Mouse (Mus musculus) neural tube, embryonic 13.5 days (tissue): ENCODE results near the gene St8sia1. TPM values are rescaled to one million over a fixed set of nuclear protein-coding genes. Genes with fewer than 3 reads are reported as not detected.
A peak's percentile ranks its signal among the peaks of the same experiment; 100 is the strongest.

Source experiments
- ATAC-seq: fragments of 200-750 bp; cut with Nextera tagmentation; 2 replicates; pipeline ENCODE4 v1.8.0; 2017; ENCODE audit warnings: low read depth, mild to moderate bottlenecking, moderate TSS enrichment, moderate library complexity
- H3K27ac ChIP-seq: fragments of 300-500 bp; sonication (generic); replicated peaks from 2 replicates; pipeline ENCODE4 v1.5.1; 2015; ENCODE audit warnings: moderate library complexity, mild to moderate bottlenecking, inconsistent platforms
- H3K27me3 ChIP-seq: fragments of 300-500 bp; sonication (generic); 2 replicates; pipeline ENCODE4 v1.6.1; 2015; ENCODE audit warnings: mild to moderate bottlenecking, inconsistent platforms
- H3K36me3 ChIP-seq: fragments of 300-500 bp; sonication (generic); 2 replicates; pipeline ENCODE4 v1.6.1; 2015; ENCODE audit warnings: mild to moderate bottlenecking, inconsistent platforms
- H3K4me1 ChIP-seq: fragments of 300-500 bp; sonication (generic); replicated peaks from 2 replicates; pipeline ENCODE4 v1.6.1; 2015; ENCODE audit warnings: inconsistent platforms
- H3K4me2 ChIP-seq: fragments of 300-500 bp; sonication (generic); 2 replicates; pipeline ENCODE4 v1.6.1; 2015; ENCODE audit warnings: inconsistent platforms, mild to moderate bottlenecking, moderate library complexity
- H3K4me3 ChIP-seq: fragments of 300-500 bp; sonication (generic); 2 replicates; pipeline ENCODE4 v1.5.1; 2015; ENCODE audit warnings: mild to moderate bottlenecking, inconsistent platforms
- H3K9ac ChIP-seq: fragments of 300-500 bp; sonication (generic); 2 replicates; pipeline ENCODE4 v1.6.1; 2015; ENCODE audit warnings: moderate library complexity, mild to moderate bottlenecking, inconsistent platforms
- H3K9me3 ChIP-seq: fragments of 300-500 bp; sonication (generic); 2 replicates; pipeline ENCODE4 v1.6.1; 2016; ENCODE audit warnings: inconsistent platforms
- WGBS: fragments of 180-500 bp; shearing (Covaris S2); methylation state at CpG from one replicate; pipeline ENCODE4 v1.1.7; 2015; 5-methylcytosine and 5-hydroxymethylcytosine counted together
- polyA plus RNA-seq: library from polyadenylated mRNA; unstranded; fragments of >200 nt; fragmentation: Nextera tagmentation; extraction: Ambion mirVana; gene quantifications from 2 replicates; pipeline ENCODE4 v1.2.1, GENCODE M21; 2015

Gene St8sia1
- polyA plus RNA-seq, 1 experiment from 2014 or later, result 10.0 TPM

DNA sequence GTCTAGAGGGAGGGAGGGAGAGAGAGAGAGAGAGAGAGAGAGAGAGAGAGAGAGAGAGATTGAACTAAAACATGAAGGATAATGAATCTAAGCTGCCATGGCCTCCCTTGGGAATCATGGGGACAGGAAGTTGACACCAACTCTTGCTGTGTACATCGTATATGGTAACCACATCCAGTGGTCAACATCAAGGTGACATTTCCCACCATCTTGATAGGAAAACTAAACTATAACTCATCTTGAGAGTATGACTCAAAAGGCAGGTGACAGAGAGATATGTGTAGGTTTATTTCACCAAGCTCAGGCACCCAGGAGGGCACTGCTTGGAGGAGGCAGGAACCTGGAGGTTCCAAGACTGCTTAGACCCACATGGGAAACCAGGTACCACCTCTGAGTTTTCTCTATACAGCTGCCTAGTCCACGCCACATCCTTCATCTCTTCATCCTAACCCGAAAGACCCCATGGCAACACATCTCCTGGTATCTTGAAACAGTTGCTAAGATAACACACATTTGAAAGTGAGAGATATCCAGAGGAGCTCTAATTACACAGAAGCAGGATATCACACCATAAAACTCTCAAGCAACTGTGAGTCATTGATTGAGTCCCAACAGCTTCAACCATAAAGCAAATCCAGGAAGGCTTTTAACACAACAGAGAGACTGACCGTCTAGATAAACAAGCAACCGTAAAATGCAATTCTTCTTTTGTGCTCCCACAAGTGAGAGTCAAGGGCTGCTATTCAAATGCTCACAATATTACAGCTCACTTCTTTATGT is 141.1 kb downstream of the St8sia1 start:
- Histone ChIP-seq H3K27ac (no peak overlapping the region), H3K4me3 (no peak overlapping the region), H3K4me1 (no peaks in the 10 kb centered on the region), H3K9me3 (no peaks in the 10 kb centered on the region), H3K9ac (no peak overlapping the region), H3K4me2 (no peak overlapping the region), H3K27me3 (no peaks in the 10 kb centered on the region), H3K36me3 (peaks cover 11% of the 10 kb centered on the region)
- no peak for ATAC-seq
- 45% methylated on average over 5 of the region's 5 CpGs for WGBS

- no peak overlapping the region for H3K27ac ChIP-seq
These were observed 145.9 kb downstream of the St8sia1 start for GRCm38 (mm10) chr6:142818306-142818705.

DNA sequence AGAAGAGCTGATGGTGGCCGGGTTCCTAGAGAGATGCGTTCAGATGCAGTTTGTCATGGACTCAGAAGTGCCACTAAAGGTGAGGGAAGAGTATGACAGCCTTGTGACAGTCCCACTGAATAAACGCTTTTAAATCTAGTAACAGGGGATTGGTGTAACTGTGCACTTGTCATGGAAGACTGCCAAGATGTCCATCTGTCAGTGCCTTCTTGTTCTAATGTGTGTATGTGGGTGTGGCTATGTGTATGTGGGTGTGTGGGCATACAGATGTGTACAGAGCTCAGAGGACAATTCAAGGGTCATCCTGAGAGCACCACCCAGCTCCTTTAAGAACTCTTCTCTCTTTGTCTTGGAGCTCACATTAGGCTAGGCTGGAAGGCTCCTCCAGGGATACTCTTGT is 148.7 kb downstream of the St8sia1 start:
- Histone ChIP-seq H3K27ac (no peak overlapping the region), H3K4me3 (no peak overlapping the region), H3K27me3 (no peaks in the 10 kb centered on the region), H3K4me1 (peaks cover 10% of the 10 kb centered on the region; the same call in 1 of the 2 replicates), H3K4me2 (no peak overlapping the region), H3K9me3 (no peaks in the 10 kb centered on the region), H3K36me3 (no peaks in the 10 kb centered on the region), H3K9ac (no peak overlapping the region)
- ATAC-seq, result no peak
- 70% methylated on average over 3 of the region's 3 CpGs for WGBS

More at GRCm38 (mm10) chr6:142818306-142818705, 145.9 kb downstream of the St8sia1 start:
- Histone ChIP-seq H3K4me2 (no peak overlapping the region), H3K36me3 (no peaks in the 10 kb centered on the region), H3K4me3 (no peak overlapping the region), H3K4me1 (peaks cover 10% of the 10 kb centered on the region; the same call in 1 of the 2 replicates), H3K27me3 (no peaks in the 10 kb centered on the region), H3K9ac (no peak overlapping the region), H3K9me3 (no peaks in the 10 kb centered on the region)
- no peak for ATAC-seq
- 94% methylated on average over 10 of the region's 10 CpGs for WGBS

- WGBS, result 7% methylated on average over 15 of the region's 15 CpGs
- Histone ChIP-seq H3K4me1 (peaks cover 10% of the 10 kb centered on the region; the same call in 1 of the 2 replicates), H3K4me2 (peak overlapping the region; percentile 57), H3K4me3 (peak overlapping the region; percentile 34), H3K36me3 (no peaks in the 10 kb centered on the region), H3K9ac (peak overlapping the region; percentile 67), H3K9me3 (no peaks in the 10 kb centered on the region), H3K27ac (no peak overlapping the region; the same call in 1 of the 2 replicates), H3K27me3 (no peaks in the 10 kb centered on the region)
- ATAC-seq, result peak; percentile 58; the same call in 1 of the 2 replicates
These were observed 149.7 kb downstream of the St8sia1 start for GRCm38 (mm10) chr6:142814495-142814921.

DNA sequence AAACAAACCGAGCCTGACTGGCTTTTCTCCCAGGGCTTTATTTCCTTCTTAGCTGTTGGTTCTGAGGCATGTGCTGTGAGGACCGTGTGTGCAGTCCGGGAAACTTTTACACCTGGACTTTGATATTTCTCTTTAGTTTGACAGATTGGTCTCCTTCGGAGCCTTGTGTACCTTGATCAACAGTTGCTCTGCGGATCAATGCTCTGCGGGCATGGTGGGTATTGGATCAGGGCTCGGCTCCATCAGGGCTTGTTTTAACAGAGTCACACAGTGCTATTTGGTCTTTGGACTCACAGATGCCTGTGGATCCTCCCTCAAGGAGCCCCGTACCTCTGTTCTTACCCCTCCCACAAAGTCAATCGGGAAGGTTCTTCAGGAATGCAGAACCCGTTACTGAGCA is 150.2 kb downstream of the St8sia1 start:
- H3K4me3 ChIP-seq, result peak overlapping the region; percentile 34; the same call in 1 of the 2 replicates
- no peaks in the 10 kb centered on the region for H3K36me3 ChIP-seq
- H3K4me2 ChIP-seq, result peak overlapping the region; percentile 57
- peak overlapping the region; percentile 67 for H3K9ac ChIP-seq
- ATAC-seq, result no peak
- no peaks in the 10 kb centered on the region for H3K9me3 ChIP-seq
- WGBS, result 64% methylated on average over 10 of the region's 10 CpGs
- H3K4me1 ChIP-seq, result peaks cover 10% of the 10 kb centered on the region; the same call in 1 of the 2 replicates
- no peak overlapping the region for H3K27ac ChIP-seq
- no peaks in the 10 kb centered on the region for H3K27me3 ChIP-seq

DNA sequence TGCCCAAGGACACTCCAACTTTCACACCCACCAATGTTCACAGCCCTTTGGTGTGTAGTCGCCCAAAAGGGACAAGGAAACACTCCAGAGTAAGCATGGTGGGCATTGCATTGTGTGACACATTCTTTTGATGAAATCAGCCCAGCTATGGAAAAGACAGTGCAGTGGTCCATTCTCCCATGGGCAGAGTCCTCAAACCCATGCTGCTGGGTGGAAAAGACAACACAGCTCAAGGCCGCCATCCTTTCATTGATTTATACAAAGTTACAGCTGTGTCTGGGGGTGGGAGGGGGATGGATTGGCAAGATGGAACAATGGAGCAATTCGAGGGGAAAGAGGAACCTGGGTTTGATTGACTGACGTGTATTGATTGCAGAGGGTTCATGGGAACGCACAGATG is 151.3 kb downstream of the St8sia1 start:
- no peak overlapping the region for H3K9ac ChIP-seq
- H3K4me2 ChIP-seq, result no peak overlapping the region
- ATAC-seq, result no peak
- WGBS, result 50% methylated on average over 5 of the region's 5 CpGs
- H3K9me3 ChIP-seq, result no peaks in the 10 kb centered on the region
- H3K4me3 ChIP-seq, result no peak overlapping the region
- H3K4me1 ChIP-seq, result peaks cover 10% of the 10 kb centered on the region; the same call in 1 of the 2 replicates
- H3K36me3 ChIP-seq, result no peaks in the 10 kb centered on the region
- no peak overlapping the region for H3K27ac ChIP-seq
- no peaks in the 10 kb centered on the region for H3K27me3 ChIP-seq

GRCm38 (mm10) chr6:142810239-142810638 is 154.0 kb downstream of the St8sia1 start:
- ATAC-seq, result no peak
- WGBS, result 73% methylated on average over 6 of the region's 6 CpGs
- Histone ChIP-seq H3K36me3 (no peaks in the 10 kb centered on the region), H3K9ac (no peak overlapping the region), H3K4me1 (peaks cover 10% of the 10 kb centered on the region; the same call in 1 of the 2 replicates), H3K9me3 (no peaks in the 10 kb centered on the region), H3K27me3 (no peaks in the 10 kb centered on the region), H3K27ac (no peak overlapping the region), H3K4me3 (no peak overlapping the region), H3K4me2 (no peak overlapping the region)

DNA sequence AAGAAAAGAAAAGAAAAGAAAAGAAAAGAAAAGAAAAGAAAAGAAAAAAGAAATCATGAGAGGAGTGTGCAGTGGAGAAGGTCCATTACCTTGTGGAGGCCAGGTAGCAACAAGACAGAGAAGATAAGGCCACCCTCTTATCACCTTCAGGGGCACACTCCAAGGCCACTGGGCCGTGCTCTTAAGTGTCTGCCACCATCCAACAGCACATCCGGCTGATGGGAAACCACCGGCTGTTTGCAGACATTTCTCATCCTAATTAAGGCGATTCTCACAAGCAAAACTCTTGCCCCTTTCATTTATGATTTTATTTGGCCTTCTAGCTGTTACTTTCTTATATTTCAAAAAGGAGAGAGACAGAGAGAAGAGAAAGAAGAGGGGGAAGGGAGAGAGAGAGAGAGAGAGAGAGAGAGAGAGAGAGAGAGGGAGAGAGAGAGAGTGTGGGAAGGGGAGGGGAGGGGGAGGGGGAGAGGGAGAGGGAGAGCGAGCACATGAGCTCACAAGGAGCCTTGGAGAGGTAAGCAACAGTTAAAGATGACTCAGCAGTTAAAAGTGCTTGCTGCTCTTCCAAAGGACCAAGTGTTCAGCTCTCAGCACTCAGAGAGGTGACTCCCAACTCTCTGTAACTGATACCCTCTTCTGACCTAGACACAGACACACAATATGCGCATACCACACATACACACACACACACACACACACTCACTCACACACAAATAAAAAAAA is 154.7 kb downstream of the St8sia1 start:
- WGBS, result 53% methylated on average over 6 of the region's 6 CpGs
- H3K4me1 ChIP-seq, result peaks cover 7% of the 10 kb centered on the region; the same call in 1 of the 2 replicates
- H3K36me3 ChIP-seq, result no peaks in the 10 kb centered on the region
- H3K9me3 ChIP-seq, result no peaks in the 10 kb centered on the region
- no peak overlapping the region for H3K4me2 ChIP-seq
- H3K27me3 ChIP-seq, result no peaks in the 10 kb centered on the region
- no peak overlapping the region for H3K27ac ChIP-seq
- no peak overlapping the region for H3K9ac ChIP-seq
- H3K4me3 ChIP-seq, result no peak overlapping the region
- no peak for ATAC-seq

DNA sequence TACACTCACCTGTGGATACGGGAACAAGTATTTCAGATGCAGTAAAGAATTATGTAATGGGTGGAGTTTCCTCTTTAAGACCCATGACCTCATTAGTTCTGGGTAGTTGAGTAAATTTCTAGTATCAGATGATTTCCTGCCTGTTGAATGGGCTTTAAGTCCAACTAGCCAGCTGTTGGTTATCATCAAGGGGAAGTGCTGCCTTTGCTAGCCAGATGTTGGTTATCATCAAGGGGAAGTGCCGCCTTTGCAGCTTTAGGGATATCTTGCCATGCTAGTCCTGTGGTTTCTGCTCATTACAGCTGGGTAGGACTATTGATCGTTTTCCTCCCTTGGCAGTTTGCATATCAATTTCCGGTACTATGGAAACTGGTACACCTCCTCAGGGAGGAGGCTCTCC is 157.9 kb downstream of the St8sia1 start:
- Histone ChIP-seq H3K36me3 (no peaks in the 10 kb centered on the region), H3K9me3 (no peaks in the 10 kb centered on the region), H3K4me1 (peaks cover 7% of the 10 kb centered on the region), H3K27ac (no peak overlapping the region), H3K4me2 (no peak overlapping the region), H3K27me3 (no peaks in the 10 kb centered on the region), H3K9ac (no peak overlapping the region), H3K4me3 (no peak overlapping the region)
- no peak for ATAC-seq
- 96% methylated on average over 4 of the region's 4 CpGs for WGBS

GRCm38 (mm10) chr6:142804402-142804801 is 159.8 kb downstream of the St8sia1 start, which contains the start of gene Sult6b2:
Gene Sult6b2, minus strand, starts transcription at chr6:142804502.
- Histone ChIP-seq H3K4me2 (no peak within 1 kb of the TSS), H3K27me3 (no peaks in the 10 kb centered on the region), H3K4me1 (peaks cover 7% of the 10 kb centered on the region), H3K9ac (no peak within 1 kb of the TSS), H3K4me3 (no peak within 1 kb of the TSS), H3K27ac (no peak within 1 kb of the TSS), H3K36me3 (no peaks in the 10 kb centered on the region), H3K9me3 (no peaks in the 10 kb centered on the region)
- ATAC-seq, result no peak

DNA sequence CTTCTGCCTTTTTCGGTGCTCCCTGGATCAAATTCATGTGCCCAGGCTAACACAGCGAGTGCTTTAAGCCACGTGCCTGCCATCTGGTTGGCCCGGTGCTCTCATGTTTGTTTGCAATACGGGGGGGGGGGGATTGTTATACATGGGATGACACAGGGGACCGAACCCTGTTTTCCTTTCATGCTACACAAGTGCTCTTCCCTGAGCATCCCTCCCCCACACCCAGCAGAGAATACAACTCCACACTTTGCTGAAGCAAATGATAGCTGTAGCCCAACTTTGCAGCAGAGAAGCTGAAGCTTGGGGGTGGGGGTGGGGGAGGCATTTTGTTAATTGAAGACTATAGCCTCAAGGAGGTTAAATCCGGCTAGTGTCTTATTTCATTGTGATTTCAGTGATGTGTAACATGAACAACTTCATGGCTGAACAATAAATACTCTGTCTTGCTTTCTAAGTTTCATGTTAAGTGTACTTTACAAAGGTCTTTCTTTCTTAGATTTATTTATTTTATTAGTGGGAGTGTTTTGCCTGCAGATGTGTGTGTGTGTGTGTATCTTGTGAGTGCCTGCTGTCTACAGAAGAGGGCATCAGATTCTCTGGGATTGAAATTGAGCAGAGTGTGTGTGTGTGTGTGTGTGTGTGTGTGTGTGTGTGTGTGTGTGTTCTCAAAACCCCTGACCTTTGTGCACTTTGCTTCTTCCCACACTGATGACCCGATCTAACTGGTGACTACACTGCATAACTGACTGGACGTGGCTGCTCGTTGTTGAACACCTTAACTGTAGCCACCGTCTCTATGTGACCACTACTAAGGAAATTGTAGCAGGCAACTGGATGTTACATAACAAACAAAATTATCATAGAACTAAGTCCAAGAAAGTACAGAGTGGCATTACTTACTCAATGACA is 161.4 kb downstream of the St8sia1 start:
- H3K4me1 ChIP-seq, result peaks cover 7% of the 10 kb centered on the region
- 61% methylated on average over 11 of the region's 11 CpGs for WGBS
- no peaks in the 10 kb centered on the region for H3K9me3 ChIP-seq
- ATAC-seq, result no peak
- H3K4me2 ChIP-seq, result no peak overlapping the region
- H3K27me3 ChIP-seq, result no peaks in the 10 kb centered on the region
- no peaks in the 10 kb centered on the region for H3K36me3 ChIP-seq
- H3K4me3 ChIP-seq, result no peak overlapping the region
- no peak overlapping the region for H3K27ac ChIP-seq
- no peak overlapping the region for H3K9ac ChIP-seq
